ENCODE assay signal across 14 mouse cellular contexts in genomic region chr12:116096361-116096904, GRCm38 (mm10).
"Had no signal": no experiment of that assay in that cellular context is flagged by ENCODE, and none has a peak within 500 bp of the region (broad histone marks: within the 10 kb centered on the region; RNA-seq: fewer than 3 reads in every experiment).

No protein-coding gene starts in this region.

- H3K9ac ChIP-seq: kidney, embryonic 15.5 days; liver, embryonic 15.5 days; midbrain, embryonic 13.5 days; neural tube, embryonic 15.5 days; stomach, embryonic 15.5 days had no signal

- H3K4me2 ChIP-seq: kidney, embryonic 15.5 days; liver, embryonic 11.5 days; liver, embryonic 15.5 days; midbrain, embryonic 13.5 days; neural tube, embryonic 15.5 days; stomach, embryonic 15.5 days had no signal

- H3K36me3 ChIP-seq: kidney, embryonic 15.5 days; limb, embryonic 10.5 days; liver, embryonic 15.5 days; midbrain, embryonic 13.5 days; neural tube, embryonic 15.5 days; stomach, embryonic 15.5 days had no signal

- H3K27ac ChIP-seq: kidney, embryonic 15.5 days; limb, embryonic 10.5 days; liver, embryonic 15.5 days; midbrain, embryonic 13.5 days; neural tube, embryonic 15.5 days; stomach, embryonic 15.5 days had no signal

- DNase-seq: kidney, adult 2 months; kidney, postnatal 14 days; lung, postnatal 10 days; right cerebral cortex, postnatal 4 days; spleen, adult 18-20 months; thymus, postnatal 36 days had no signal

- H3K4me1 ChIP-seq: kidney, embryonic 15.5 days; limb, embryonic 10.5 days; liver, embryonic 15.5 days; midbrain, embryonic 13.5 days; neural tube, embryonic 15.5 days; stomach, embryonic 15.5 days had no signal

- H3K9me3 ChIP-seq: kidney, embryonic 15.5 days; limb, embryonic 10.5 days; liver, embryonic 15.5 days; midbrain, embryonic 13.5 days; neural tube, embryonic 15.5 days; stomach, embryonic 15.5 days had no signal

- H3K4me3 ChIP-seq: kidney, embryonic 15.5 days; limb, embryonic 10.5 days; liver, embryonic 15.5 days; midbrain, embryonic 13.5 days; neural tube, embryonic 15.5 days; stomach, embryonic 15.5 days had no signal

- H3K27me3 ChIP-seq: kidney, embryonic 15.5 days; liver, embryonic 15.5 days; midbrain, embryonic 13.5 days; neural tube, embryonic 15.5 days; stomach, embryonic 15.5 days had no signal

- ATAC-seq: intestine, embryonic 16.5 days; midbrain, embryonic 13.5 days had no signal
